Mouse (Mus musculus): ENCODE data around the gene Cdkal1. TPM values are rescaled to one million over a fixed set of nuclear protein-coding genes. Genes with fewer than 3 reads are reported as not detected.

Cdkal1 gene
- polyA plus RNA-seq, 1 experiment, result 0.55 TPM

DNA sequence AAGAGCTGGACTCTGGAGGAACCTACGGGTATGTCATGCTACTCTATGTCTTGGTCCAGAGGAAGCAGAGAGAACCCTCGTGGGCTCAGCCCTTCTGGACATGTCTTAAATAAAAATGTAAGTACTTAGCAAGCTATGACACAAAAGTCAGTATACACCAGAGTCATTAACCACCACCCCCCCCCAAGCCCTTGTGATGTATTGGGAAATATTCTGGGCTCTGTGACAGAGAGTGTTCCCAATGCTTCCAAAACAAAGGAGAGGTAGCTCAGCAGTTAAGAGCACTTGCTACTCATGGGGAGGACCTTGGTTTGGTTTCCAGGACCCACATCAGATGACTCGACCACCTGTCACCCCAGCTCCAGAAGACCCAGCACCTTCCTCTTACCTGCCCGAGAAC lies 606.9 kb downstream of the Cdkal1 start:
- H3K36me3 ChIP-seq (ENCODE audit: control insufficient read depth, insufficient read depth, low read length), result no peaks in the 10 kb centered on the region
- H3K27me3 ChIP-seq (ENCODE audit: control insufficient read depth, insufficient read depth, low read length), result no peaks in the 10 kb centered on the region
- H3K4me3 ChIP-seq (ENCODE audit: low read depth, low read length), result no peak overlapping the region
- no peak for TF ChIP-seq POLR2A (IDR thresholded peaks at IDR 0.05; ENCODE audit: low read depth, low read length)
- no peak for TF ChIP-seq CTCF (IDR thresholded peaks at IDR 0.05; ENCODE audit: extremely low read depth, insufficient read length, insufficient replicate concordance, low read depth, low read length)
- WGBS, result 76% methylated on average over 4 of the region's 4 CpGs
- H3K27ac ChIP-seq (ENCODE audit: insufficient read depth, low read depth, low read length), result no peak overlapping the region
- H3K4me1 ChIP-seq (ENCODE audit: control insufficient read depth, insufficient read depth, insufficient read length, low read length), result 0 out of 2 replicates have a peak, but pooled peaks cover 1% of the 10 kb centered on the region

DNA sequence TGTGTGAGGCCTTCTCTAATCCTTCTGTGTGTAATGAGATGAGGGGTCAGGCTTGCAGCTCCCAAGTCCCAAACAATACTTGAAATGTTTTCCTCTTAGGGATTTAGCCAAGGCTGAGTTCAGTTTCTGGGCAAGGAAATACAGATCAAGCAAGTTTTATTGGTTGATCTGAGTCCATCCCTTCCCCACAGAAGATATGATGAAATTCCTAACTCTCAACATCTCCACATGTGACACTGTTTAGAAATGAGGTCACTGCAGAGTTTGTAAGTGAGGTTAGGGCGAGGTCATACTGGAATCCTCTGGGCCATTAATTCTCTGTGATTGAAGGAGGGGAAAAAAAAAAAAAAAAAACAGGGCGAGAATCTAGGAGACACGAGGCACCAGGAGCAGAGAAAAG lies 607.7 kb downstream of the Cdkal1 start:
- 66% methylated on average over 3 of the region's 3 CpGs for WGBS
- no peak for TF ChIP-seq CTCF (IDR thresholded peaks at IDR 0.05; ENCODE audit: extremely low read depth, insufficient read length, insufficient replicate concordance, low read depth, low read length)
- Histone ChIP-seq H3K4me1 (ENCODE audit: control insufficient read depth, insufficient read depth, insufficient read length, low read length) (0 out of 2 replicates have a peak, but pooled peaks cover 1% of the 10 kb centered on the region), H3K27ac (ENCODE audit: insufficient read depth, low read depth, low read length) (no peak overlapping the region), H3K4me3 (ENCODE audit: low read depth, low read length) (no peak overlapping the region), H3K27me3 (ENCODE audit: control insufficient read depth, insufficient read depth, low read length) (no peaks in the 10 kb centered on the region), H3K36me3 (ENCODE audit: control insufficient read depth, insufficient read depth, low read length) (no peaks in the 10 kb centered on the region)

DNA sequence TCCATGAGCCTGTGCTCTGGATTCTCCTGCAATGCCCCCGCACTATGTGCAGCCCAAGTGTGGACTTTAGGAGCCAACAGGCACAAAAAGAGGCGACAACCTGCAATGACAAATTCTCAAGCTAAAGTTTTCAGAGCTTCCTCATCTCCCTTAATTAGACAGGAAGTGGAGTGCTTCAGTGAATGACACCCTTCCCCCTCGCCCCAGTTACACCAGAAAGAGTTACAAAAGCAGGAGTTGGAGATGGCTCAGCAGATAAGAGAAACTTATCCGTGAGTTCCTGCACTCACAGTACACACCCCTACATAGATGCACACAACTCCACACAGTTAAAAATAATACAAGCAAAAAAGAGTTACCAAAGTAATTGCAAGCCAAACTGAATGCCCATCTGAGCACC lies 620.4 kb downstream of the Cdkal1 start:
- H3K27ac ChIP-seq (ENCODE audit: insufficient read depth, low read depth, low read length), result no peak overlapping the region
- no peak overlapping the region for H3K4me3 ChIP-seq (ENCODE audit: low read depth, low read length)
- 70% methylated on average over 4 of the region's 4 CpGs for WGBS
- H3K36me3 ChIP-seq (ENCODE audit: control insufficient read depth, insufficient read depth, low read length), result no peaks in the 10 kb centered on the region
- no peaks in the 10 kb centered on the region for H3K27me3 ChIP-seq (ENCODE audit: control insufficient read depth, insufficient read depth, low read length)
- TF ChIP-seq POLR2A (IDR thresholded peaks at IDR 0.05; ENCODE audit: low read depth, low read length), result no peak
- no peak for TF ChIP-seq CTCF (IDR thresholded peaks at IDR 0.05; ENCODE audit: extremely low read depth, insufficient read length, insufficient replicate concordance, low read depth, low read length)
- no peaks in the 10 kb centered on the region for H3K4me1 ChIP-seq (ENCODE audit: control insufficient read depth, insufficient read depth, insufficient read length, low read length)

DNA sequence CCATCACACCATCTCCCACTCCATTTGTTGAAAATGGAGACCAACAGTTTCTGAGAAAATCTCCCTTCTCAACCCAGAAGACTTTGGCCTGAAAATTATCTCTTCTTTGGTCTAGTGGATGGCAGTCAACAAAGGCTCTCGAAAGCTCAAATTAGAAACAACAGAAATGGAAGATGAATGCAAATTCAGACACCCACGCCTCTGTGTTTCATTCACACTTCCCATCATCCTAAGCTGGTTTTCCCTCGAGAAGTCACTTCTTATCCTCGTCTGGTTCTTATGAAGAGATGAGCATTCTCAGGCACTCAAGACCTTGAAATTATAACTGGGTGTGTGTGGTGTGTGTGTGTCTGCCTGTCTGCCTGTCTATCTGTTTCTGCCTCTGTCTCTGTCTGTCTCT lies 621.0 kb downstream of the Cdkal1 start:
- Histone ChIP-seq H3K4me1 (ENCODE audit: control insufficient read depth, insufficient read depth, insufficient read length, low read length) (no peaks in the 10 kb centered on the region), H3K27ac (ENCODE audit: insufficient read depth, low read depth, low read length) (no peak overlapping the region), H3K36me3 (ENCODE audit: control insufficient read depth, insufficient read depth, low read length) (no peaks in the 10 kb centered on the region), H3K27me3 (ENCODE audit: control insufficient read depth, insufficient read depth, low read length) (no peaks in the 10 kb centered on the region), H3K4me3 (ENCODE audit: low read depth, low read length) (no peak overlapping the region)
- no peak for TF ChIP-seq POLR2A (IDR thresholded peaks at IDR 0.05; ENCODE audit: low read depth, low read length)
- TF ChIP-seq CTCF (IDR thresholded peaks at IDR 0.05; ENCODE audit: extremely low read depth, insufficient read length, insufficient replicate concordance, low read depth, low read length), result no peak
- 89% methylated on average over 4 of the region's 4 CpGs for WGBS

DNA sequence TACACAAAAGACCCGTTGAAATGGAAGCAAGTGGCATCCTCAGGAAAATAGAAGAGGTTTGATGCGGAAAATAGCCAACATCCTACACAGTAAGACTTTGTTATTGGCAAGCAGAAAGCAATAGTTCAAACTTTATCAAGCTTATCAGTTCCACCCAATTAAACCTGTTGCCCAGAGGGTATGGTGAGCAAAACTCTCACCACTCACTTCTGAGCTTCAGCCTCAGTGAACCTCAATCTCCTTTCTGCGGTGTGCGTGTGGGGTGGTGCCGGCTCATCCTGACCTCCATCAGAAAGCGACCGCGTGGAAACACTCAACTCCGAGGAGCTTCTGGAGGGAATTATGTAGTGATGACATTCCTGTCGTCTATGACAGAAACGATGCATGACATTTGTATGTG lies 621.5 kb downstream of the Cdkal1 start:
- no peak overlapping the region for H3K27ac ChIP-seq (ENCODE audit: insufficient read depth, low read depth, low read length)
- WGBS, result 92% methylated on average over 11 of the region's 11 CpGs
- no peak for TF ChIP-seq CTCF (IDR thresholded peaks at IDR 0.05; ENCODE audit: extremely low read depth, insufficient read length, insufficient replicate concordance, low read depth, low read length)
- TF ChIP-seq POLR2A (IDR thresholded peaks at IDR 0.05; ENCODE audit: low read depth, low read length), result no peak
- no peaks in the 10 kb centered on the region for H3K36me3 ChIP-seq (ENCODE audit: control insufficient read depth, insufficient read depth, low read length)
- H3K27me3 ChIP-seq (ENCODE audit: control insufficient read depth, insufficient read depth, low read length), result no peaks in the 10 kb centered on the region
- H3K4me1 ChIP-seq (ENCODE audit: control insufficient read depth, insufficient read depth, insufficient read length, low read length), result no peaks in the 10 kb centered on the region
- no peak overlapping the region for H3K4me3 ChIP-seq (ENCODE audit: low read depth, low read length)

DNA sequence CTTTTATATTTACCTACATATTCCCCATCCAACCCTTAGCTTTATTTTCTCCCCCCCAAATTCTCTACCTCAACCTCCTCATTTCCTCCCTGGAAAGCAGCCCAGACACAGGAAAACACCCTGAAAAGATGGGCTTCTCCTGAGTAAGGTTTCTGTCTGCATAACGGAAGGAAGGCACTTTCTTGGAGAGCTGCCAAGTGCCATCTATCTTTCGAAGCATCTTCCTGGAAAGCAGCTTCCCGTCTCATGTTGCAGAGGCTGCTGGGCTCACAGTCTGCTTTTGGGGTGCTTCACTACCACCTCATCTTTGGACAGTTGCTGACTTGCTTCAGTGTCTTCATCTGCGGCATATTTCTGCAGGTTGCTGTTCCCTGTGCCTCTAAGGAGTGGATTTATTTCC lies 622.8 kb downstream of the Cdkal1 start:
- H3K4me3 ChIP-seq (ENCODE audit: low read depth, low read length), result no peak overlapping the region
- no peaks in the 10 kb centered on the region for H3K27me3 ChIP-seq (ENCODE audit: control insufficient read depth, insufficient read depth, low read length)
- no peaks in the 10 kb centered on the region for H3K4me1 ChIP-seq (ENCODE audit: control insufficient read depth, insufficient read depth, insufficient read length, low read length)
- TF ChIP-seq CTCF (IDR thresholded peaks at IDR 0.05; ENCODE audit: extremely low read depth, insufficient read length, insufficient replicate concordance, low read depth, low read length) (no peak), POLR2A (IDR thresholded peaks at IDR 0.05; ENCODE audit: low read depth, low read length) (no peak)
- WGBS, result 48% methylated on average over 4 of the region's 4 CpGs
- no peak overlapping the region for H3K27ac ChIP-seq (ENCODE audit: insufficient read depth, low read depth, low read length)
- no peaks in the 10 kb centered on the region for H3K36me3 ChIP-seq (ENCODE audit: control insufficient read depth, insufficient read depth, low read length)

DNA sequence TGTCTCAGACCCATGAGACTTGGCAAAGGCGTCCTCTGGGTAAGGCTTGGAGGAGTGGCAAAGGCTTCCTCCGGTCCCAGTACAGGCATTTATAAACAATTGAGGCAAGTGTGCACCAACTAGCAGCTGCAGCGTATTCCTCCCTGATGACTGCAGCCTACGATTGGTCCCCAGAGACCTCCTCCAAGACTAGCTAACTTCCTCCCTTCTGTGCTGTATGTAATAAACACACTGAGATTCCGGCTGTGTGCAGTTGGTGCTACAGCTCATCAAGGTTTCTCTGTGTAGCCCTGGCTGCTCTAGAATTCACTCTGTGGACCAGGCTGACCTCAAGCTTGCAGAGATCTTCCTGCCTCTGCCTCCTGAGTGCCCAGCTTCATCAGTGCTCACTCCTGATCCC lies 630.7 kb downstream of the Cdkal1 start:
- no peak overlapping the region for H3K4me3 ChIP-seq (ENCODE audit: low read depth, low read length)
- H3K4me1 ChIP-seq (ENCODE audit: control insufficient read depth, insufficient read depth, insufficient read length, low read length), result no peaks in the 10 kb centered on the region
- WGBS, result 81% methylated on average over 5 of the region's 5 CpGs
- H3K36me3 ChIP-seq (ENCODE audit: control insufficient read depth, insufficient read depth, low read length), result no peaks in the 10 kb centered on the region
- no peak overlapping the region for H3K27ac ChIP-seq (ENCODE audit: insufficient read depth, low read depth, low read length)
- H3K27me3 ChIP-seq (ENCODE audit: control insufficient read depth, insufficient read depth, low read length), result no peaks in the 10 kb centered on the region
- TF ChIP-seq POLR2A (IDR thresholded peaks at IDR 0.05; ENCODE audit: low read depth, low read length), result no peak

DNA sequence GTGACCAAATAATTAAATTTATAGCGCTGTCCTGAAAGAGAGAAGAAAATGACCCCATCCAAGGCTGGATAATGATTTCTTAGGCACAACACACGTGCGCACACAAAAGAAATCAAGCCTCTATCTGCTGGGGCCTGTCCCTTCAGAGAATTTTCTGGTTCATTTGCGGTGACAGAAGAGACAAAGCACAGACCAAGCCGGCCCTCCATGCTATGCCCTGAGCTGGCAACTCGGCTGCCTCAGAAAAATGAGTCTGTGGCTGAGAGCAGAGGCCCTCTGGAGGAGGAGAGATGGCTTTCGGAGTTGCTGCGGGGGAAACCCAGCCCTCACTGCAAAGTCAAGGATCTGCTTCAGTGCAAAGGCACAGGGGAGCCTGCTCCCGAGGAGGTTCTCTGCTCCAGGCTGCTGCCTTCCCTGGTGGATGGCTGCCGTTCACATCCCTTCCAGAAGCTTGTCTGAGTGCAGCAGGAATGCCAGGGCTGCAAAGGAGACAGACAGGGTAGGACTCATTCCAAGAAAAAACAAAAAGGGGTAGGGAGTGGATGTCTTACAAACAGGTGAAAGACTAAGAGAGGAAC lies 633.1 kb downstream of the Cdkal1 start:
- TF ChIP-seq CTCF (IDR thresholded peaks at IDR 0.05; ENCODE audit: extremely low read depth, insufficient read length, insufficient replicate concordance, low read depth, low read length) (no peak), POLR2A (IDR thresholded peaks at IDR 0.05; ENCODE audit: low read depth, low read length) (no peak)

More for the DNA sequence above, 633.1 kb downstream of the Cdkal1 start:
- Histone ChIP-seq H3K27ac (ENCODE audit: insufficient read depth, low read depth, low read length) (no peak overlapping the region), H3K27me3 (ENCODE audit: control insufficient read depth, insufficient read depth, low read length) (no peaks in the 10 kb centered on the region), H3K36me3 (ENCODE audit: control insufficient read depth, insufficient read depth, low read length) (no peaks in the 10 kb centered on the region), H3K4me3 (ENCODE audit: low read depth, low read length) (no peak overlapping the region), H3K4me1 (ENCODE audit: control insufficient read depth, insufficient read depth, insufficient read length, low read length) (no peaks in the 10 kb centered on the region)
- WGBS, result 71% methylated on average over 10 of the region's 10 CpGs

All from small intestine, adult 2 months (tissue).